Mouse (Mus musculus) intestine, postnatal 0 days (tissue): ENCODE results near the gene Sh3pxd2a. TPM values are rescaled to one million over a fixed set of nuclear protein-coding genes. Genes with fewer than 3 reads are reported as not detected.

ENCODE experiments used
- ATAC-seq: fragments of 200-750 bp; cut with Nextera tagmentation; 2 replicates; pipeline ENCODE4 v1.8.0; 2017; ENCODE audit warnings: mild to moderate bottlenecking, moderate TSS enrichment, moderate library complexity
- H3K27ac ChIP-seq: fragments of 300-500 bp; sonication (generic); 2 replicates; pipeline ENCODE4 v1.5.1; 2014; ENCODE audit warnings: mild to moderate bottlenecking, low read depth, low read length, moderate library complexity
- H3K27me3 ChIP-seq: fragments of 300-500 bp; sonication (generic); replicated peaks from 2 replicates; pipeline ENCODE4 v1.6.1; 2014; ENCODE audit warnings: low read length, mixed read lengths; ENCODE audit not compliant: control insufficient read depth, insufficient read depth
- H3K36me3 ChIP-seq: fragments of 300-500 bp; sonication (generic); 2 replicates; pipeline ENCODE4 v1.6.1; 2014; ENCODE audit warnings: mild to moderate bottlenecking, moderate library complexity; ENCODE audit not compliant: control insufficient read depth, insufficient read depth
- H3K4me1 ChIP-seq: fragments of 300-500 bp; sonication (generic); replicated peaks from 2 replicates; pipeline ENCODE4 v1.6.1; 2014; ENCODE audit warnings: antibody characterized with exemption, low read length, mixed read lengths; ENCODE audit not compliant: control insufficient read depth, insufficient read depth
- H3K4me2 ChIP-seq: fragments of 300-500 bp; sonication (generic); replicated peaks from 2 replicates; pipeline ENCODE4 v1.6.1; 2014; ENCODE audit warnings: low read depth, mild to moderate bottlenecking, moderate library complexity
- H3K4me3 ChIP-seq: fragments of 300-500 bp; sonication (generic); 2 replicates; pipeline ENCODE4 v1.5.1; 2014; ENCODE audit warnings: low read depth, low read length
- H3K9ac ChIP-seq: fragments of 300-500 bp; sonication (generic); 2 replicates; pipeline ENCODE4 v1.6.1; 2014; ENCODE audit warnings: mild to moderate bottlenecking, low read depth, low read length
- H3K9me3 ChIP-seq: fragments of 300-500 bp; sonication (generic); 2 replicates; pipeline ENCODE4 v1.6.1; 2016; ENCODE audit warnings: mixed run types; ENCODE audit not compliant: control insufficient read depth
- CTCF ChIP-seq: sonication (generic); IDR thresholded peaks from 2 replicates; pipeline ENCODE4 v1.5.1; 2016; ENCODE audit warnings: low read depth, mild to moderate bottlenecking, control low read depth, antibody characterized with exemption, moderate library complexity
- WGBS: fragments of 180-500 bp; shearing (Covaris S2); extraction: QIAGEN DNeasy Blood & Tissue Kit; methylation state at CpG from one replicate; pipeline ENCODE4 v1.1.7; 2014; 5-methylcytosine and 5-hydroxymethylcytosine counted together
- polyA plus RNA-seq: library from polyadenylated mRNA; unstranded; fragments of >200 nt; fragmentation: Nextera tagmentation; extraction: Ambion mirVana; gene quantifications from 2 replicates; pipeline ENCODE4 v1.2.1, GENCODE M21; 2015

The Sh3pxd2a gene
- polyA plus RNA-seq, 1 experiment from 2014 or later: 2.2 TPM

- no peak for ATAC-seq
- no peak overlapping the region for H3K4me3 ChIP-seq
- 93% methylated on average over 6 of the region's 6 CpGs for WGBS
- TF ChIP-seq CTCF: no peak
- H3K4me2 ChIP-seq: no peak overlapping the region
- no peaks in the 10 kb centered on the region for H3K9me3 ChIP-seq
- H3K27ac ChIP-seq: no peak overlapping the region
- no peaks in the 10 kb centered on the region; the same call in 1 of the 2 replicates for H3K4me1 ChIP-seq
- H3K27me3 ChIP-seq: no peaks in the 10 kb centered on the region
- no peaks in the 10 kb centered on the region for H3K36me3 ChIP-seq
- H3K9ac ChIP-seq: no peak overlapping the region
Observed at GRCm38 (mm10) chr19:47231389-47231788, 232.8 kb downstream of the Sh3pxd2a start.

GRCm38 (mm10) chr19:47230682-47231081 is 233.5 kb downstream of the Sh3pxd2a start:
- Histone ChIP-seq H3K4me1 (no peaks in the 10 kb centered on the region; the same call in 1 of the 2 replicates), H3K27ac (no peak overlapping the region), H3K36me3 (no peaks in the 10 kb centered on the region), H3K9me3 (no peaks in the 10 kb centered on the region), H3K9ac (no peak overlapping the region), H3K27me3 (no peaks in the 10 kb centered on the region), H3K4me2 (no peak overlapping the region), H3K4me3 (no peak overlapping the region)
- ATAC-seq: no peak
- WGBS: 88% methylated on average over 8 of the region's 8 CpGs
- no peak for TF ChIP-seq CTCF

DNA sequence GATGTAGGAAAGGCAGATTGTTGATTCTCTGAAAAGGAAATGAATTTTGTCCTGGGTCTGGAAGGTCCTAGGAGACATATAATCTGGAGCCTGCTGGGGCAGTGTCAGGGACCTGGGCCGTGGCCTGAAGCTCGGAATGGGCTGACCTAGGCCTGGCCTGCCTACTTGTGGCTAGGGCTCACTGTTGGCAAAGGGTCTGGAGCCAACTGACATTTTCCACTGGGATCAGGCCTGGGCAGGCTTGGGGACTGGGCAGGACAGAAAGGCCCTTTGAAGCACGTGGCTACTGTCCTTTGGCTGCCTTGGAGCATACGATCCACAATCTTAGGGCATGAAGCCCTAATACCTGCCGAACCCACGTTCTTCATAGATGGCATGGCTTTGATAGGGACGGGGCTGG is 234.1 kb downstream of the Sh3pxd2a start:
- no peak for ATAC-seq
- H3K36me3 ChIP-seq: no peaks in the 10 kb centered on the region
- no peaks in the 10 kb centered on the region; the same call in 1 of the 2 replicates for H3K4me1 ChIP-seq
- H3K9ac ChIP-seq: no peak overlapping the region
- no peak overlapping the region for H3K27ac ChIP-seq
- no peak overlapping the region for H3K4me2 ChIP-seq
- 88% methylated on average over 7 of the region's 7 CpGs for WGBS
- TF ChIP-seq CTCF: no peak
- no peaks in the 10 kb centered on the region for H3K27me3 ChIP-seq
- no peak overlapping the region for H3K4me3 ChIP-seq
- H3K9me3 ChIP-seq: no peaks in the 10 kb centered on the region

- no peak for TF ChIP-seq CTCF
- Histone ChIP-seq H3K27ac (no peak overlapping the region), H3K4me3 (no peak overlapping the region), H3K4me1 (no peaks in the 10 kb centered on the region; the same call in 1 of the 2 replicates), H3K4me2 (peak overlapping the region; percentile 60), H3K9ac (no peak overlapping the region), H3K36me3 (no peaks in the 10 kb centered on the region), H3K27me3 (no peaks in the 10 kb centered on the region), H3K9me3 (no peaks in the 10 kb centered on the region)
- 65% methylated on average over 5 of the region's 5 CpGs for WGBS
- no peak for ATAC-seq
Observed at GRCm38 (mm10) chr19:47229461-47229860, 234.7 kb downstream of the Sh3pxd2a start.

DNA sequence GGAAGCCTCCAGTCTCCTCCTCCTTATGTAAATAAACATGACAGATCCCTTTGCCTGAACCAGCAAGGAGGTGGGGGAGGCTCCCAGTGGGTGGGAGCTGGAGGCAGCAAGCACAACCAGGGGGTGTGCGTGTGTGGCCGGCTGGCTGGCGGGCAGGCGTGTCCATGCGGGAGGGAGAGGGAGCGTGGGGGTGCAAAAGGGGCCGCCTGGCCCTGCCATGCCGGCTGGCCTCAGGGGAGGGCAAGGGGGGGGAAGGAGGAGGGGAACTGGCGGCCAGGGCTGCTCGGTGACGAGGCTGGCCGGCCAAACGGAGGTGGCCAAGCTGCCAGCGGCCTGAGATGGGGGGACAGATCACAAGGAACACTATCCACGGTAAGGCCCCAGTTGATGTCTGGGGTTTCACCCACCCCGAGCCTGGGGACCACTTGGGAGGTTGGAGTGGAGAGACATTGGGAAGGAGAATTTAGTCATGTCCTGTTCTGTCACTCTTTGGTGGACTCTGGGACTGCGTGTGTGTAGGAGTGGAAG is 235.4 kb downstream of the Sh3pxd2a start:
- no peaks in the 10 kb centered on the region for H3K36me3 ChIP-seq
- H3K4me3 ChIP-seq: no peak overlapping the region; the same call in 1 of the 2 replicates
- no peaks in the 10 kb centered on the region for H3K9me3 ChIP-seq
- no peak overlapping the region for H3K9ac ChIP-seq
- 8% methylated on average over 16 of the region's 17 CpGs for whole genome bisulfite sequencing
- H3K27ac ChIP-seq: no peak overlapping the region
- H3K4me1 ChIP-seq: no peaks in the 10 kb centered on the region; the same call in 1 of the 2 replicates
- peak; percentile 52 for ATAC-seq
- H3K27me3 ChIP-seq: no peaks in the 10 kb centered on the region
- no peak for TF ChIP-seq CTCF
- H3K4me2 ChIP-seq: peak overlapping the region; percentile 60

GRCm38 (mm10) chr19:47225791-47226190 is 238.4 kb downstream of the Sh3pxd2a start:
- Histone ChIP-seq H3K27me3 (no peaks in the 10 kb centered on the region), H3K36me3 (no peaks in the 10 kb centered on the region), H3K27ac (no peak overlapping the region), H3K4me2 (no peak overlapping the region), H3K9me3 (no peaks in the 10 kb centered on the region), H3K4me1 (no peaks in the 10 kb centered on the region; the same call in 1 of the 2 replicates), H3K4me3 (no peak overlapping the region), H3K9ac (no peak overlapping the region)
- TF ChIP-seq CTCF: no peak
- WGBS: 83% methylated on average over 5 of the region's 5 CpGs
- no peak for ATAC-seq

DNA sequence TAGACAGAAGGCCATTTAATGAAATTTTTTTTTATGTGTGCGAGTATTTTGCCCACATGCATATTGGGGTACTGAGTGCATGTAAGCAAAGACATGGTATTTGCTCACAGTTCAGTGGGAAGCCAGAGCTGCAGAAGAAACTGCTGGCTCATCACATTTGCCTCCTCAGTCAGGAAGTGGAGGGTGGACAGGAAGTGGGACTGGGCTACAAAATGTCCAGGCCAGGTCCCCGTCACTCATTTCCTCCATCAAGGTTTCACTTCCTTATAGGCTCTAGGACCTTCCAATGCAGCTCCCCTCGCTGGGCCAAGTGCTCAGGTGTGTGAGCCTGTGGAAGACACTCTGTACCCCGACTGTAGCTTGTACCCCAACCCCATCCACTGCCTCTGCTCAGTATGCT is 239.5 kb downstream of the Sh3pxd2a start:
- no peaks in the 10 kb centered on the region for H3K27me3 ChIP-seq
- no peak overlapping the region for H3K27ac ChIP-seq
- no peaks in the 10 kb centered on the region for H3K9me3 ChIP-seq
- TF ChIP-seq CTCF: no peak
- no peak overlapping the region for H3K9ac ChIP-seq
- WGBS: 72% methylated on average over 4 of the region's 4 CpGs
- no peak for ATAC-seq
- H3K36me3 ChIP-seq: no peaks in the 10 kb centered on the region
- no peak overlapping the region for H3K4me2 ChIP-seq
- no peak overlapping the region for H3K4me3 ChIP-seq
- no peaks in the 10 kb centered on the region; the same call in 1 of the 2 replicates for H3K4me1 ChIP-seq
